In genomic region chr5:121849478-121850349, GRCm38 (mm10) we compare ENCODE assay signal across 8 mouse cellular contexts. TPM values are rescaled to one million over a fixed set of nuclear protein-coding genes. Genes with fewer than 3 reads are reported as not detected.
DNase-seq lines count a peak whose midpoint lies in the region; ATAC-seq and TF ChIP-seq lines count a peak whose summit lies in the region.

No protein-coding gene starts in this region.

- peak overlapping the region; percentile 90 for H3K9ac ChIP-seq in hindbrain, embryonic 13.5 days
- peak overlapping the region; percentile 78 for H3K9ac ChIP-seq in liver, embryonic 12.5 days

- peaks cover 33% of the 10 kb centered on the region for H3K36me3 ChIP-seq in hindbrain, embryonic 13.5 days
- H3K36me3 ChIP-seq in liver, embryonic 12.5 days, result peaks cover 25% of the 10 kb centered on the region

- no peak for TF ChIP-seq POLR2A in bone marrow, adult 2 months (IDR thresholded peaks at IDR 0.05; ENCODE audit: borderline replicate concordance, control insufficient read depth, low read depth, low read length)

- no peak for ATAC-seq in hindbrain, embryonic 13.5 days (ENCODE audit: low FRiP score)
- no peak for ATAC-seq in liver, embryonic 12.5 days

- DNase-seq in cerebellum, adult 11 months, result peak; percentile 45
- DNase-seq in cerebellum, postnatal 4 days (ENCODE audit: low spot score in 2 of 2), result no peak
- no peak for DNase-seq in ovary, postnatal 14 days (ENCODE audit: low spot score)
- no peak for DNase-seq in layer of hippocampus, adult 11-12 months (ENCODE audit: low spot score)
- DNase-seq in gastrocnemius, postnatal 14 days, result no peak

- H3K4me3 ChIP-seq in bone marrow, adult 2 months (replicated peaks; ENCODE audit: control insufficient read depth, low read depth, low read length), result no peak overlapping the region
- H3K4me3 ChIP-seq in hindbrain, embryonic 13.5 days, result peak overlapping the region; percentile 85
- peak overlapping the region; percentile 78 for H3K4me3 ChIP-seq in liver, embryonic 12.5 days

- peak overlapping the region; percentile 72 for H3K4me2 ChIP-seq in hindbrain, embryonic 13.5 days
- H3K4me2 ChIP-seq in liver, embryonic 12.5 days, result peak overlapping the region; percentile 84

- intact Hi-C loops in gastrocnemius, postnatal 14 days (cut with DNase I; ENCODE audit: low total_unique reads), result loop anchor here (10.0 kb wide), 1 partner anchor 55 kb away; no protein-coding TSS in a partner anchor

- peak; percentile 34; the same call in 1 of the 2 replicates for TF ChIP-seq CTCF in bone marrow, adult 2 months (IDR thresholded peaks at IDR 0.05; ENCODE audit: control insufficient read depth, insufficient read depth, low read length)

- no peak overlapping the region for H3K27ac ChIP-seq in bone marrow, adult 2 months (ENCODE audit: control insufficient read depth, insufficient read depth, low read depth, low read length, poor library complexity)
- peak overlapping the region; percentile 58 for H3K27ac ChIP-seq in hindbrain, embryonic 13.5 days
- H3K27ac ChIP-seq in liver, embryonic 12.5 days, result 0 out of 2 replicates have a peak overlapping the region, but pooled peaks have one; percentile 50

- 60% methylated on average over 20 of the region's 20 CpGs for WGBS in bone marrow, adult 2 months
- 44% methylated on average over 20 of the region's 20 CpGs for WGBS in hindbrain, embryonic 13.5 days
- WGBS in liver, embryonic 12.5 days (ENCODE audit: insufficient replicate concordance), result 47% methylated on average over 20 of the region's 20 CpGs

- H3K9me3 ChIP-seq in hindbrain, embryonic 13.5 days, result no peaks in the 10 kb centered on the region
- no peaks in the 10 kb centered on the region for H3K9me3 ChIP-seq in liver, embryonic 12.5 days (replicated peaks)

- peaks cover 4% of the 10 kb centered on the region; the same call in 1 of the 2 replicates for H3K4me1 ChIP-seq in bone marrow, adult 2 months (ENCODE audit: control insufficient read depth, insufficient read depth, low read length)
- peaks cover 50% of the 10 kb centered on the region for H3K4me1 ChIP-seq in hindbrain, embryonic 13.5 days (replicated peaks)
- peaks cover 40% of the 10 kb centered on the region for H3K4me1 ChIP-seq in liver, embryonic 12.5 days

- H3K27me3 ChIP-seq in hindbrain, embryonic 13.5 days, result peaks cover 11% of the 10 kb centered on the region
- H3K27me3 ChIP-seq in liver, embryonic 12.5 days (replicated peaks), result peaks cover 20% of the 10 kb centered on the region

RNA-seq across cellular contexts. Expression of gene Pheta1, which starts 0.9 kb away (rescaled TPM):
- polyA plus RNA-seq in bone marrow, adult 2 months (2011; ENCODE audit: insufficient read depth, insufficient read length, low replicate concordance, missing spikeins), result 2.6 and 6.7 TPM in 2 replicates
- polyA plus RNA-seq in hindbrain, embryonic 13.5 days (2015; fragmentation: Nextera tagmentation; extraction: Ambion mirVana), result 45.5 and 47.4 TPM in 2 replicates
- polyA plus RNA-seq in liver, embryonic 12.5 days (2016; fragmentation: Nextera tagmentation; extraction: Ambion mirVana), result 6.6 and 7.3 TPM in 2 replicates
- 1 to 10 TPM; 5.5 to 6.2 TPM for total RNA-seq in gastrocnemius, postnatal 14 days (2021)

RNA-seq across cellular contexts. Expression of gene Sh2b3, which starts 12.3 kb away (rescaled TPM):
- 17.1 and 36.8 TPM in 2 replicates for polyA plus RNA-seq in bone marrow, adult 2 months (2011; ENCODE audit: insufficient read depth, insufficient read length, low replicate concordance, missing spikeins)
- polyA plus RNA-seq in hindbrain, embryonic 13.5 days (2015; fragmentation: Nextera tagmentation; extraction: Ambion mirVana), result 6.4 and 6.5 TPM in 2 replicates
- polyA plus RNA-seq in liver, embryonic 12.5 days (2016; fragmentation: Nextera tagmentation; extraction: Ambion mirVana), result 13.0 TPM in 2 replicates
- total RNA-seq in gastrocnemius, postnatal 14 days (2021), result 10 to 100 TPM; 17.6 to 21.2 TPM
